Mouse (Mus musculus): ENCODE data around the gene Tchh.
"Not testable (repeated sequence)": the region's sequence is repeated elsewhere in the genome, so short reads cannot be mapped to it uniquely, and the experiment has no call there.

Gene Tchh

GRCm38 (mm10) chr3:93493992-93494391 is 51.9 kb downstream of the Tchh start:
- DNase-seq (ENCODE audit: low read depth, low spot score) = peak; percentile 85

DNA sequence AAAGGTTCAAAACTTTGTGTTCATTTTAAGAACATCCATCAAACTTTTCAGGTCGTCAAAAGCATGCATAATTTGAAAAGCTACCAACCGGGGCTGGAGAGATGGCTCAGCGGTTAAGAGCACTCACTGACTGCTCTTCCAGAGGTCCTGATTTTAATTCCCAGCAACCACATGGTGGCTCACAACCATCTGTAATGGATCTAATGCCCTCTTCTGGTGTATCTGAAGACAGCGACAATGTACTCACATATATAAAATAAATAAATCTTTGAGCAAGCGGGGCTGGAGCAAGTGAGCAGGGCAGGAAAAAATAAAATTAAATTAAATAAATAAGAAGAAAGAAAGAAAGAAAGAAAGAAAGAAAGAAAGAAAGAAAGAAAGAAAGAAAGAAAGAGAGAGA is 52.6 kb downstream of the Tchh start:
- DNase-seq (ENCODE audit: low read depth, low spot score) = not testable (repeated sequence)

GRCm38 (mm10) chr3:93497131-93497530 is 55.0 kb downstream of the Tchh start:
- no peak for DNase-seq (ENCODE audit: low read depth, low spot score)
